Mouse (Mus musculus) limb, embryonic 14.5 days (tissue): Measurements from ENCODE around the gene Polr2c. TPM values are rescaled to one million over a fixed set of nuclear protein-coding genes. Genes with fewer than 3 reads are reported as not detected.
"Not testable (repeated sequence)": the region's sequence is repeated elsewhere in the genome, so short reads cannot be mapped to it uniquely, and the experiment has no call there.

Source experiments
- ATAC-seq: fragments of 200-750 bp; cut with Nextera tagmentation; 2 replicates; pipeline ENCODE4 v1.8.0; 2017; ENCODE audit warnings: low read depth, moderate number of reproducible peaks, moderate TSS enrichment; ENCODE audit not compliant: low FRiP score
- DNase-seq: peaks from one replicate; pipeline ENCODE4 v3.0.0-alpha.2; 2015; ENCODE audit warnings: low spot score
- H3K27ac ChIP-seq: fragments of 300-500 bp; sonication (generic); replicated peaks from 2 replicates; pipeline ENCODE4 v1.5.1; 2014; ENCODE audit warnings: low read depth, mild to moderate bottlenecking, low read length, moderate library complexity, mixed read lengths
- H3K27me3 ChIP-seq: fragments of 300-500 bp; sonication (generic); 2 replicates; pipeline ENCODE4 v1.6.1; 2014; ENCODE audit warnings: low read length, mixed read lengths; ENCODE audit not compliant: control insufficient read depth, insufficient read depth
- H3K36me3 ChIP-seq: fragments of 300-500 bp; sonication (generic); 2 replicates; pipeline ENCODE4 v1.6.1; 2014; ENCODE audit warnings: mild to moderate bottlenecking, low read length, moderate library complexity, mixed read lengths; ENCODE audit not compliant: control insufficient read depth, insufficient read depth
- H3K4me1 ChIP-seq: fragments of 300-500 bp; sonication (generic); 2 replicates; pipeline ENCODE4 v1.6.1; 2014; ENCODE audit warnings: antibody characterized with exemption, low read length, mixed read lengths; ENCODE audit not compliant: control insufficient read depth, insufficient read depth
- H3K4me2 ChIP-seq: fragments of 300-500 bp; sonication (generic); replicated peaks from 2 replicates; pipeline ENCODE4 v1.6.1; 2014; ENCODE audit warnings: low read depth, mild to moderate bottlenecking, low read length, moderate library complexity; ENCODE audit not compliant: severe bottlenecking
- H3K4me3 ChIP-seq: fragments of 300-500 bp; sonication (generic); replicated peaks from 2 replicates; pipeline ENCODE4 v1.5.1; 2014; ENCODE audit warnings: low read length
- H3K9ac ChIP-seq: fragments of 300-500 bp; sonication (generic); 2 replicates; pipeline ENCODE4 v1.6.1; 2014; ENCODE audit warnings: mild to moderate bottlenecking, low read depth, low read length, moderate library complexity; ENCODE audit not compliant: severe bottlenecking
- H3K9me3 ChIP-seq: fragments of 300-500 bp; sonication (generic); 2 replicates; pipeline ENCODE4 v1.6.1; 2016; ENCODE audit warnings: low read length; ENCODE audit not compliant: control insufficient read depth
- POLR2A ChIP-seq: fragments of 200-500 bp; IDR thresholded peaks from 2 replicates; pipeline ENCODE4 v1.8.0; 2012; ENCODE audit warnings: inconsistent platforms, mild to moderate bottlenecking, moderate library complexity, borderline replicate concordance; ENCODE audit not compliant: insufficient read depth, insufficient read length; ENCODE audit errors: extremely low read depth
- WGBS: fragments of 180-500 bp; shearing (Covaris S2); extraction: QIAGEN DNeasy Blood & Tissue Kit; methylation state at CpG from one replicate; pipeline ENCODE4 v1.1.7; 2014; 5-methylcytosine and 5-hydroxymethylcytosine counted together
- polyA plus RNA-seq, 2 experiments: library from polyadenylated mRNA; depleted of rRNA in 1 of 2; stranded (reverse) in 1 of 2; unstranded in 1 of 2; fragments of >200 nt; fragmentation: Nextera tagmentation in 1 of 2; extraction: Ambion mirVana in 1 of 2; gene quantifications; 2 replicates each; pipeline versions ENCODE4 v1.2.1 to v1.2.3; 2012 to 2014

The Polr2c gene
- polyA plus RNA-seq, 2 experiments, result 129 to 135 TPM

- Histone ChIP-seq H3K9ac (peak overlapping the region; percentile 93), H3K4me2 (peak overlapping the region; percentile 66), H3K9me3 (no peaks in the 10 kb centered on the region), H3K27ac (peak overlapping the region; percentile 91), H3K27me3 (no peaks in the 10 kb centered on the region), H3K4me1 (peaks cover 8% of the 10 kb centered on the region; the same call in 1 of the 2 replicates), H3K4me3 (peak overlapping the region; percentile 94), H3K36me3 (peaks cover 7% of the 10 kb centered on the region; the same call in 1 of the 2 replicates)
- ATAC-seq (peak; percentile 38), DNase-seq (peak; percentile 24)
- under 1% methylated on average over 24 of the region's 24 CpGs for WGBS
- no peak for TF ChIP-seq POLR2A
These were observed 18.6 kb upstream of the Polr2c start for GRCm38 (mm10) chr8:94838600-94838999.

DNA sequence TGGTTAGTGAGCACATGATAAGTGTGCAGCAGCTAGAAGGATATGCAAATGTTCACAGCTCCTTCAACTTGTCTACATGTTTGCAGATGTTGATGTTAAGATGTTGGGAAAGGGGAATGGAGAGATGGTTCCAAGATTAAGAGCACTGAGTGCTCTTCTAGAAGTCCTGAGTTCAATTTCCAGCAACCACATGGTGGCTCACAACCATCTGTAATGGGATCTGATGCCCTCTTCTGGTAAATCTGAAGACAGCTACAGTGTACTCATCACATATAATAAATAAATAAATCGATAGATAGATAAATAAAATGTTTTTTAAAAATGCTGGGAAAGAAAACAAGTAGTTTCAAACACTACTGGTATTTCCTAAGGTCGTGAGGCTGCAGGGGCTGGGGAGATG, 16.1 kb upstream of the Polr2c start:
- Histone ChIP-seq H3K4me1 (peaks cover 8% of the 10 kb centered on the region; the same call in 1 of the 2 replicates), H3K27ac (no peak overlapping the region), H3K4me2 (no peak overlapping the region), H3K9me3 (no peaks in the 10 kb centered on the region), H3K9ac (no peak overlapping the region), H3K36me3 (peaks cover 33% of the 10 kb centered on the region), H3K27me3 (no peaks in the 10 kb centered on the region), H3K4me3 (no peak overlapping the region)
- TF ChIP-seq POLR2A, result no peak
- 44% methylated on average over 2 of the region's 2 CpGs for WGBS
- DNase-seq, result no peak
- no peak for ATAC-seq

- Histone ChIP-seq H3K27me3 (no peaks in the 10 kb centered on the region), H3K9me3 (no peaks in the 10 kb centered on the region), H3K9ac (no peak overlapping the region), H3K4me1 (no peaks in the 10 kb centered on the region), H3K4me3 (no peak overlapping the region), H3K36me3 (peaks cover 78% of the 10 kb centered on the region), H3K4me2 (no peak overlapping the region), H3K27ac (no peak overlapping the region)
- no peak for TF ChIP-seq POLR2A
- WGBS, result 89% methylated on average over 5 of the region's 5 CpGs
- ATAC-seq (no peak), DNase-seq (no peak)
These were observed 7.2 kb upstream of the Polr2c start for GRCm38 (mm10) chr8:94850049-94850448.

GRCm38 (mm10) chr8:94854761-94855160, 2.5 kb upstream of the Polr2c start:
- H3K4me3 ChIP-seq, H3K9me3 ChIP-seq, DNase-seq, H3K27me3 ChIP-seq, H3K4me2 ChIP-seq, H3K9ac ChIP-seq, H3K4me1 ChIP-seq, ATAC-seq, H3K27ac ChIP-seq: not testable (repeated sequence)
- 90% methylated on average over 11 of the region's 11 CpGs for WGBS
- peaks cover 53% of the 10 kb centered on the region for H3K36me3 ChIP-seq

DNA sequence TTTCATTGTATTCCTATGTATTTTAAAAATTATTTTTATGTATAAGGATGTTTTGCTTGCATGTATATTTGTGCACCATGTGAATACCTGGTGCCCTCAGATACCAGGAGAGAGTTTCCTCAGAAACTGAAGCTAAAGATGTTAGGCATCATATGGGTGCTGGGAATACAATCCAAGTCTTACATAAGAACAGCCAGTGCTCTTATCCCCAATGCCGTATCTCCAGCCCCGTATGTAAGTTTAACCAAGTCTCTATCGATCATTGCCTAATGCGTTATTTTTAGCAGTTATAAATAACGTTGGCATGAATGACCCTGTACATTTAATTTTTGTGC, 272 bp upstream of the Polr2c start:
- 33% methylated on average over 5 of the region's 5 CpGs for WGBS
- H3K36me3 ChIP-seq, result peaks cover 49% of the 10 kb centered on the region
- 0 out of 2 replicates have a peak, but pooled peaks have one; percentile 4 for ATAC-seq

More for the DNA sequence above, 272 bp upstream of the Polr2c start:
- no peak for DNase-seq
- H3K9ac ChIP-seq, result peak overlapping the region; percentile 91; the same call in 1 of the 2 replicates
- H3K4me1 ChIP-seq, result peaks cover 4% of the 10 kb centered on the region; the same call in 1 of the 2 replicates
- H3K4me2 ChIP-seq, result no peak overlapping the region
- H3K27ac ChIP-seq, result no peak overlapping the region
- H3K4me3 ChIP-seq, result peak overlapping the region; percentile 91
- no peaks in the 10 kb centered on the region for H3K9me3 ChIP-seq
- no peaks in the 10 kb centered on the region for H3K27me3 ChIP-seq
- TF ChIP-seq POLR2A, result no peak
